Mouse (Mus musculus) embryo, embryonic 10 days (tissue): ENCODE measurements around the gene Prcc.
A peak's percentile ranks its signal among the peaks of the same experiment; 100 is the strongest.
"Not testable (repeated sequence)": the region's sequence is repeated elsewhere in the genome, so short reads cannot be mapped to it uniquely, and the experiment has no call there.

Experiments used
- DNase-seq: peaks from one replicate; pipeline ENCODE4 v3.0.0-alpha.2; 2015; ENCODE audit warnings: low spot score

Prcc gene

DNA sequence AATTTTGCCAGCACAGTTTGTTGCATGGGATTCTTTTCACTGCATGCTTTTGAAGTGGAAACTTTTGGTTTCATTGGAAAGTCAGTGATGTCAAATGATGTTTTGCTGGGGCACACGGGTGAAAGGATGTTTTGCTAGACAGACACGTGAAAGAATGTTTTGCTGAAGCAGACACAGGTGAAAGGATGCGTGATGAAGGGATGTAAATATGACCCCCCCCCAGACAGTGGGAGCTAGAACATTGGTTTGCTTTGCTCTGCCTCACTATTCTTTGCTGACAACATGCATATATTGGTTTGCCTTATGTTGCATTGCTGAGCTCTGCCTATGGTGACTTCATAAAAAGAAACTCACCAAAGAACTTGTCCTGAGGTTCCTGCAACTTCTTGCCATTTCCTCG lies 40.4 kb downstream of the Prcc start:
- no peak for DNase-seq

DNA sequence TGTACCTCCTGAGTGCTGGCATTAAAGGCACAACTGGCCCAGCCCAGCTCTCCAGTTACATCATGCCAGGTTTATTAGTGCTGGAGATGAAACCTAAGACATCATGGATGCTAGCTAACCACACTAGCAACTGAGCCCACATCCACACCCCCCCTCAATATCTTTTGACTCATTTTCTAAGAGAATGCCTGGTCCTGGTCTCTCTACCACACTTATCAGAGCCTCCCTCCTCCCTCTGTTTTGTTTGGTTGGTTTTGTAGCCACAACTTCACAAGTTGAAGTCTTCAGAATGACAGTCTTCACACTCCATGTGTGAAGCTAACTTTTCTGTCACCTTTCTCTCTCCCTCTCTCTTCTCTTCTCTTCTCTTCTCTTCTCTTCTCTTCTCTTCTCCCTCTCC lies 44.5 kb downstream of the Prcc start:
- DNase-seq = no peak

DNA sequence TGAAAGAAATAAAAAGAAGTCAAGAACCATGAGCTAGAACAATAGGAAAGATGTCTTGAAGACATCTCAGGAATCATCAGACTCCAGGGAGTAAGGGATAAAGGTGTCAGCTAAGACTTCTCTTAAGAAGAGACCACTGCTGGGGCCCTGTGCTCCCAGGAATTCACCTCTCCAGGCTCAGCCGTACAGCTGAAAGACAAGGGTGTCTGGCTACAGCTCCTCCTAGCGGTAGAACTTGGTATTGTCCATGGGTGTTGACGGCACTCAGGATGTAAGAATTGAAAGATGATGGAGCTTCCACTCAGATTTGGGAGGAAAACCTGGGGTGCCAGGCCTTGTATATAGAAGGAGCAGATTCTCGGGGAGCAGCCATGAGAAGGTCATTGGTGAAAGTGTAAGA lies 46.8 kb downstream of the Prcc start:
- peak; percentile 92 for DNase-seq

DNA sequence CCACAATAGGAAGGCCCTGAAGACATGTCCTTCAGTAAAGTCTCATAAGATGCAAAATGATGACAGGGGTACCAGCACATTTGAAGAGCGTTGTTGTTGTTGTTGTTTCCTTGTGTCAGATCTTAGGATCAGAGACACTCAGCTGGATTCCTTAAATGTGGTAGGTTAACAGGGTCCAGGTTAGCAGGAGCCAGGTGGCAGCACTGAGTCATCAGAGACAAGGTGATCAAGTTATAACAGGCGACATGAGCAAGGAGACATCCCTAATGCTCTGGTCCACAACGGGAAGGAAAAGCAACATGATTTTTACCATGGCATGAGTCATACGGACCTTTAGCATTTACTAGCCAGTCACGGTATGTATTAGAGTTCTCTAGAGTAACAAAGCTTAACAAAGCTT lies 51.9 kb downstream of the Prcc start:
- DNase-seq = no peak

DNA sequence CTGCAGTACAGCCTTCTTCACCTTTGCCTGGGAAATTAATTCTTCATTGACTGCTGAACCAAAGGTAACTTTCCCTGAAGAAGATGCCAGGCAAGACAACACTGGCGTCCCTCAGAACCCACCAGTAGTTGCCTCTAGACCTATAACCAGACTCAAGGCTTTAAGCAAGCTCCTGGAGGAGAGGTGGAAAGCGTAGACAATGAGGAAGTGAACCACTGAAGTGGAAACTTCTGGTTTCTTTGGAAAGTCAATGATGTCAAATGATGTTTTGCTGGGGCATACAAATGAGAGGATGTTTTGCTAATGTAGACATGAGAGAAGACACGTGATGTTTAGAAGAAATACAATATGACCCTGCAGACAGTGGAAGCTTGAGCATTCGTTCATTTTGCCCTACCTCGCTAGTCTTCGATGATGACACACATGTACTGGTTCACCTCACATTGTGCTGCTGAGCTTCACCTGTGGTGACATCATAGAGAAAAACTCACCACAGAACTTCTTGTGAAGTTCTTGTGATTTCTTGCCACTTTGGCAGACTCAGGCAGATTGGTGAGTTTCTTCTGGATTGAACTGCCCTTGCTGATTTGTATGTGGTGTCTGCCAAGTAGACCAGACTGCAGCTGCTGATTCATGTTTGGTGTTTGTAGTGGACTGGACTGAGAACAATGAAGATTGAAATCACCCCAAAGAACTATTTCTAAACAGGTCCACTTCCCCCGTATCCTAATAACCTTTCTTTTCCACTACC lies 53.1 kb downstream of the Prcc start:
- no peak for DNase-seq

DNA sequence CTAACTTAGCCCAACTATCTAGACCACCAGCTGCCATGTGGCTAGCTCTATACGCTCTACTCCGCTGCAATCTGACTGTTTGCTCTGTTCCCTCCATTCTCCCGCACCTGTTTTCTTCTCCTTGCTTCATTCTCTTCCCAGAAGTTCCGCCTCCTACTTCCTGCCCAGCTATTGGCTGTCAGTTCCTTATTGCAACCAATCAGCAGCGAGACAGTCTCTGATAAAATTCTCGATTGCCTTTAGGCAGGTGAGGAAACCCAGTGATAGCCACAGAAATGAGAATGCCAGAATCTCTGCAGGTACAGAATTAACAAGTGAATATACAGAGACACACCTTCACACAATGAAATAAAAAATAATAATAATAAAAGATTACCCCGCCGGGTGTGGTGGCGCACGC lies 56.4 kb downstream of the Prcc start:
- DNase-seq = no peak

DNA sequence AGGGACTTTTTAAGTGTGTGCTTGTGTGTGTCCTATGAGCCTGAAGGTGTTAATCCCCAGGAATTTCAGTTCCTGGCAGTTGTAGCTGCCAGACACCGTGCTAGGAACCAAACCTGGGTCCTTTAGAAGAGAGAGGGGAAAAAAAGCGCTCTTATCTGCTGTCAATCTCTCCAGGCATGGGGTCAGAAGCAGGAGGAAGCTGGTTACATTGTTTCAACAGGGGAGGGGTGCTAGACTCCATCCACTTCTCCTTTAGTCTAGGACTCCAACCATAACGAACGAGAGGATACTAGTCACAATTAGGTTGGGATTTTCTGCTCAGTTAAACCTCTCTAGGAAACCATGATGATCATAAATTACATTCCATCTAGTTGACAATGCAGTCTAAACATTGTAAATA lies 57.0 kb downstream of the Prcc start:
- no peak for DNase-seq

DNA sequence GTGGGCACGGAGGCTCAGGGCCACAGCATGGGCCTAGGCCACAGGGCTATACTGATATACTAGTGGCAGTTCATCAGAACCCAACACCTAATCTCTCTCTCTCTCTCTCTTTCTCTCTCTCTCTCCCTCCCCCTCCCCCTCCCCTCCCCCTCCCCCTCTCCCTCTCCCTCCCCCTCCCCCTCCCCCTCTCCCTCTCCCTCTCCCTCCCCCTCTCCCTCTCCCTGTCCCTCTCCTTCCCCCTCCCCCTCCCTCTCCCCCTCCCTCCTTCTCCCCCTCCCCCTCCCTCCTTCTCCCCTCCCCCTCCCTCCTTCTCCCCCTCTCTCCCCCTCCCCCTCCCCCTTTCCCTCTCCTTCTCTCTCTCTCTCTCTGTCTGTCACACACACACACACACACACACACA lies 61.2 kb downstream of the Prcc start, which contains the start of gene Pear1:
TSS of gene Pear1 (minus strand) at position 101 of the 400 bp plus-strand sequence.
- not testable (repeated sequence) for DNase-seq

DNA sequence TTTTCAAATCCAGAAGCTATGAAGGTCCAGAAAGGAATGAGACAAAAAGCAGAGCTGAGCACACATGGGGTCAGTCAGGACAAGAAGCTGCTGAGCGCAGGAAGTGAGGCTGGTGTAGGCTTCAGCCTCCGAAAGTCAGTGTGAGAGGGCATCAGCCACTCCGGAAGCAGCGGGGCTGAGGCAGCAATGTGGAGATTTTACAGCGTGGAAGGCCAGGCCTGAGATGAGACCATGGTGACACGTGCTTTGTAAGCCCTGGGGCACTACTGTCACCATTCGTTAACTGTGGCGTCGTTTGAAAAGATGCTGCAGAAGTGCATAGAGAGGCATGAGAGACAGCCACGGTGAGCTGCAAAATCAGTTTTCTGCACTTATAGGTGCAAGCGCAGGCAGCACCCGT lies 67.2 kb downstream of the Prcc start:
- no peak for DNase-seq

DNA sequence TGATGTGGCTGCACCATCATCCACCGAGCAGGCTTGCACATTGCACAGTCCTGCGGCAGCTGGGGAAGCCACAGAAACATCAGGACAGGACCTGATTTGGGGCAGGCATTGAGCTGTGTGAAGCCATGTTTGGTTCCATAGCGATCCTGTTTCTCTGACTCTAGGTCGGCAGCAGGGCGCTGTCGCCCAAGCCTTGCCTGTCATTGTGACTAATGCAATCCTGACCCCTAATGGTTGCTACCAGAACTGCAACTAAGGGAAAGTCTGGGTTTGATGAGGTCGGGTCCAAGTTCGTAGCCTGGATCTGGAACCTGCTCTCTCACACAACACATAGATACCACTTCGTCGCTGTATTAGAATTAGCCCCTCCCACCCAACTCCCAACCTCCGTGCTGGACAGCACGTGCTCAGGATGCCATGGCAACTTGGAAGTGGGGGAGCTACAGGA lies 68.7 kb downstream of the Prcc start:
- DNase-seq = peak; percentile 94

DNA sequence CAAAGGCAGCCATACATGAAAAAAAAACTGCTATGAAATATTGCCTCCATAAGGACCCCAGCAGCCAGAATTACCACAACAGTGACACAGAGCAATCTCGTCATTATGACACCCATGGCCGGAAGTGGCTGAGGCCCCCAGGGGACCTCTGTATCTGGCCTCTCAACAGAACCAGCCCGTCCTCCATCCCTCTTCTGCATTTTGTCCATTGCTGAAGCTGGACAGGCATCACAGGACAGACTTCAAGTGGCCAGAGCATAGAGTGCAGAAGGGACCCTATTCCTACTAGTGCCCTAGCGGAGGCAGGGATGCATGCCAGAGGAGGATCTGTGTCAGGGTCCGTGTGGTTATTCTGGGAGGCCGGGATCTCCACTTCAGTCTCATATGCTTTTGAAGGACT lies 69.2 kb downstream of the Prcc start:
- no peak for DNase-seq

DNA sequence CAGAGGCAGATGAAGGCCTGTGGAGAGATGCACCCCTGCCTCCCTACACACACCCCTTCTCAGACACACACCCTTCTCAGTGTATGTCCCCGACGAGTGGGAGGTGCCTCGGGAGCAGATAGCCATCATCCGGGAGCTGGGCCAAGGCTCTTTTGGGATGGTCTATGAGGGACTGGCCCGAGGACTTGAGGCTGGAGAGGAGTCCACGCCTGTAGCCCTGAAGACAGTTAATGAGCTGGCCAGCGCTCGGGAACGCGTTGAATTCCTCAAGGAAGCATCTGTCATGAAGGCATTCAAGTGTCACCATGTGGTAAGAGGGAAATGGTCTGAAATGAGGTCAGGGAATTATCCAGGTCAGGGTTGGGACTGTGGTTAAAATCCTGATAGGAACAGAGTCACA lies 72.5 kb downstream of the Prcc start:
- no peak for DNase-seq

DNA sequence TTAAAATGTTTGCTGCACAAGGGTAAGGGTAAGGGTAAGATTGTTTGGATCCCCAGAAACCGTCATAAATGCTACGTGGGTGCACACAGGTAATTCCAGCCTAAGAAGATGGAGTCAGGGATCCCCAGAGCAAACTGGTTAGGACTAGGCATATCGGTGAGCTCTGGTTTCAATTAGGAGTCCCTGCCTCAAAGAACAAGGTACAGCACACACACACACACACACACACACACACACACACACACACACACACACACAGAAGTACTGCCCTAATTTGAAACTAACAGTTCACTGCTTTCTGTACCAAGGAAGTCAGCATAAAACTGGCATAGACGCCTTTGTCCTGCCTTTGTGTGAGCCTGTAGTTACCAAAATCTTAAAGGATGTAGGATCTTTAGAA lies 73.0 kb downstream of the Prcc start:
- DNase-seq = no peak

DNA sequence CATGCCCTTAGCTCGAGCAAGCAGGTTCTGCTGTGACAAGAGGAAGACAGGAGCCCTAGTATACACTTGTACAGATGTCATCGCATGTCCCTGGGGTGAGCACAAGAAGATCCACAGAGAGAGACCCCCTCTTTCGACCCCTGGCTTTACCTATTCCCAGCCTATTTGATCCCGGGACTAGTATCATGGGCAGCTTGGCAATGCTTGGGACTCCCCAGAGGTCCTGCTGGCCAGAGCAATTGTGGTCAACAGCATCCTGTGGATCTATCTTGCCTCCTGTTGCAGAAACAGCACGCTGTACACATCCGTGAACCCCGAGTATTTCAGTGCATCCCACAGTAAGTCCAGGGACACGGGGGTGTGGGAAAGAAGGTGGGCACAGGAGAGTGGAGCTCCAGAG lies 74.1 kb downstream of the Prcc start:
- DNase-seq = no peak

DNA sequence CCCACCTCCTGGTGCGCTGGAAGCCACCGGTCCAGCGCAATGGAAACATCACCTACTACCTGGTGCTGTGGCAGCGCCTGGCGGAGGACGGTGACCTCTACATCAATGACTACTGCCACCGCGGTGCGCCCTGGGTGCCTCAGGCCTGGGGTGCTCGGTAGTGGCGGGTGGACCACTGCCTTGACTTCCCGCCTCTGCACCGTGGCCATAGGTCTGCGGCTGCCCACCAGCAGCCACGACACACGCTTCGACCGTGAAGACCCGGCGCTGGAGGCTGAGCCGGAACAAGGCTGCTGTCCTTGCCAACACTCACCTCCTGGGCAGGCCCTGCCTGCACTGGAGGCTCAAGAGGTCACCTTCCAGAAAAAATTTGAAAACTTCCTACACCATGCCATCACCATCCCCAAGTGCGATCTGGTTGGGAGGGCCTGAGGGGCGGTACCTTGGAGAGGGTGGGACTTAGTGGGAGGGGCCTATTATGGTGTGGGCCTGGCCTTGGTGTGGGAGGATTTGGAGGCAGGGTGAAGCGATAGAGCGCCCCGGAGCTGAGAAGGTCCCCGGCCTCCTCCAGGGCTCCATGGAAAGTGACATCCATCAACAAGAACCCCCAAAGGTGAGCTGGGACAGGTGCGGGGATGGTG lies 76.0 kb downstream of the Prcc start:
- DNase-seq = peak; percentile 51
